Mouse (Mus musculus) liver, adult 2 months (tissue): ENCODE measurements at regions not wholly inside any gene's neighbourhood (a gene's known extent, or its start where the extent isn't known, plus 50 kb on each side); places are given as distances from the start of the nearest gene placed in this dataset.

Experiments
- CTCF ChIP-seq: fragments of 200-500 bp; IDR thresholded peaks from 2 replicates; pipeline ENCODE4 v1.5.1; 2011; ENCODE audit warnings: low read depth, low read length, control low read depth
- POLR2A ChIP-seq: fragments of 200-500 bp; IDR thresholded peaks from 2 replicates; pipeline ENCODE4 v1.6.1; 2011; ENCODE audit warnings: low read length, control low read depth; ENCODE audit not compliant: insufficient read depth; ENCODE audit errors: extremely low read depth

DNA sequence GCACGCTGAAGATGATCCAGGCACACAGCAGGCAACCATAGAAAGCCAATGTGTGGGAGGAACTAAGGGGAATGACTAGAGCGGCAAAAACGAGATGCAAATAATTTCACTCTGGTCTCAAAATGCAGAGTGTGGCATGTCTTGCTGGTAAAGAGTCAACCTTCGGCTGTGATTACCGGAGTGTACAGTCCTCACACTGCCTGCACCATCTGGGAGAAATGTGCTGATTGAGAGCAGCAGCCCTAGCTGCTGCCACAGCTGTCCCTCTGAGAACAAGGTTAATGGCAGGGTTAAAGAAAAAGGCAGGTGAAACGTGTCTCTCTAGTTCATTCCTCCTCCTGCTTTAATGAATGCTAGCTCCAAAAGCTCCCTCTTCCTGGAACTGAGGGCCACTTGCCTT lies 173.2 kb upstream of the Gpr101 start:
- TF ChIP-seq CTCF (no peak), POLR2A (no peak)
